Mouse (Mus musculus): ENCODE measurements around the gene Sez6. TPM values are rescaled to one million over a fixed set of nuclear protein-coding genes. Genes with fewer than 3 reads are reported as not detected.
A peak's percentile ranks its signal among the peaks of the same experiment; 100 is the strongest.

Gene Sez6
- polyA plus RNA-seq, 1 experiment, result not detected

- no peak for DNase-seq (ENCODE audit: low read depth in 1 of 2, low spot score in 2 of 2)
- Histone ChIP-seq H3K4me1 (ENCODE audit: control insufficient read depth, insufficient read depth, insufficient read length) (peaks cover 15% of the 10 kb centered on the region), H3K27ac (ENCODE audit: insufficient read depth, low read length) (peak overlapping the region; percentile 56), H3K36me3 (ENCODE audit: control insufficient read depth, insufficient read depth, low read length) (no peaks in the 10 kb centered on the region), H3K4me3 (ENCODE audit: extremely low read depth, insufficient read depth, insufficient read length) (no peak overlapping the region), H3K27me3 (ENCODE audit: control insufficient read depth, insufficient read depth, low read length) (no peaks in the 10 kb centered on the region)
- 34% methylated on average over 2 of the region's 2 CpGs for WGBS
- TF ChIP-seq POLR2A (IDR thresholded peaks at IDR 0.05; ENCODE audit: low read depth, low read length), result no peak
- no peak for TF ChIP-seq CTCF (IDR thresholded peaks at IDR 0.05; ENCODE audit: extremely low read depth, insufficient read depth, insufficient read length, insufficient replicate concordance)
Observed at GRCm38 (mm10) chr11:77890648-77891258, 39.8 kb upstream of the Sez6 start.

- no peak overlapping the region for H3K27ac ChIP-seq (ENCODE audit: insufficient read depth, low read length)
- H3K36me3 ChIP-seq (ENCODE audit: control insufficient read depth, insufficient read depth, low read length), result no peaks in the 10 kb centered on the region
- WGBS, result 68% methylated on average over 5 of the region's 5 CpGs
- no peak overlapping the region for H3K4me3 ChIP-seq (ENCODE audit: extremely low read depth, insufficient read depth, insufficient read length)
- DNase-seq (ENCODE audit: low read depth in 1 of 2, low spot score in 2 of 2), result no peak
- TF ChIP-seq CTCF (IDR thresholded peaks at IDR 0.05; ENCODE audit: extremely low read depth, insufficient read depth, insufficient read length, insufficient replicate concordance) (no peak), POLR2A (IDR thresholded peaks at IDR 0.05; ENCODE audit: low read depth, low read length) (no peak)
- peaks cover 10% of the 10 kb centered on the region for H3K4me1 ChIP-seq (ENCODE audit: control insufficient read depth, insufficient read depth, insufficient read length)
- no peaks in the 10 kb centered on the region for H3K27me3 ChIP-seq (ENCODE audit: control insufficient read depth, insufficient read depth, low read length)
Observed at GRCm38 (mm10) chr11:77892883-77893282, 37.7 kb upstream of the Sez6 start.

DNA sequence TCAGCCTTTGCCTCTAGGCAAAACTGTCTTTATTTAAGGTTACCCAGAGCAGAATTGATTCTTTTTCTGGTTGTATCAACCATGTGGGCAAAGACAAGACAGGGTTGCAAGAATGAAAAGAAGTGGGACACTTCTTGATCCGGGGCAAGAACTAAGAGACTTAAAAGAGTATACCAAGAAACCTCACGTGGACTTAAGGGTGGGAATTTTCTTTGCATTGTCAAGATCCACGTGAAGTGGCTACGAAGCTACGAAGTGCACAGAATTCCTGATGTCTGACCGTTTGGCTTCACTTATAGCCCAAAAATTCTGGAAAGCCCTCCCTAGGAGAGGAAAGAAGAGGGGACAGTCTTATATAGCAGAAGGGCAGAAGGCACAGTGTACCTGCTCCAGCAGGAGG is 37.3 kb upstream of the Sez6 start:
- no peak overlapping the region for H3K27ac ChIP-seq (ENCODE audit: insufficient read depth, low read length)
- no peak for TF ChIP-seq POLR2A (IDR thresholded peaks at IDR 0.05; ENCODE audit: low read depth, low read length)
- DNase-seq (ENCODE audit: low read depth in 1 of 2, low spot score in 2 of 2), result no peak
- no peaks in the 10 kb centered on the region for H3K36me3 ChIP-seq (ENCODE audit: control insufficient read depth, insufficient read depth, low read length)
- H3K27me3 ChIP-seq (ENCODE audit: control insufficient read depth, insufficient read depth, low read length), result no peaks in the 10 kb centered on the region
- WGBS, result 77% methylated on average over 6 of the region's 6 CpGs
- no peak overlapping the region for H3K4me3 ChIP-seq (ENCODE audit: extremely low read depth, insufficient read depth, insufficient read length)
- H3K4me1 ChIP-seq (ENCODE audit: control insufficient read depth, insufficient read depth, insufficient read length), result peaks cover 6% of the 10 kb centered on the region; the same call in 1 of the 2 replicates

- DNase-seq (ENCODE audit: low read depth in 1 of 2, low spot score in 2 of 2), result peak in 1 of 2 experiments; percentile 41
- no peak for TF ChIP-seq POLR2A (IDR thresholded peaks at IDR 0.05; ENCODE audit: low read depth, low read length)
- no peak for TF ChIP-seq CTCF (IDR thresholded peaks at IDR 0.05; ENCODE audit: extremely low read depth, insufficient read depth, insufficient read length, insufficient replicate concordance)
- H3K27ac ChIP-seq (ENCODE audit: insufficient read depth, low read length), result no peak within 1 kb of the TSS
Observed at GRCm38 (mm10) chr11:77893787-77894718, 36.5 kb upstream of the Sez6 start, which contains the start of gene Pipox. TSS of gene Pipox (minus strand) at chr11:77894096.

GRCm38 (mm10) chr11:77894967-77895366 is 35.6 kb upstream of the Sez6 start:
- H3K27me3 ChIP-seq (ENCODE audit: control insufficient read depth, insufficient read depth, low read length), result no peaks in the 10 kb centered on the region
- H3K4me1 ChIP-seq (ENCODE audit: control insufficient read depth, insufficient read depth, insufficient read length), result peaks cover 3% of the 10 kb centered on the region; the same call in 1 of the 2 replicates
- no peak overlapping the region for H3K4me3 ChIP-seq (ENCODE audit: extremely low read depth, insufficient read depth, insufficient read length)
- no peaks in the 10 kb centered on the region for H3K36me3 ChIP-seq (ENCODE audit: control insufficient read depth, insufficient read depth, low read length)
- WGBS, result 89% methylated on average over 2 of the region's 2 CpGs
- DNase-seq (ENCODE audit: low read depth in 1 of 2, low spot score in 2 of 2), result no peak
- TF ChIP-seq POLR2A (IDR thresholded peaks at IDR 0.05; ENCODE audit: low read depth, low read length) (no peak), CTCF (IDR thresholded peaks at IDR 0.05; ENCODE audit: extremely low read depth, insufficient read depth, insufficient read length, insufficient replicate concordance) (no peak)
- no peak overlapping the region for H3K27ac ChIP-seq (ENCODE audit: insufficient read depth, low read length)

More at GRCm38 (mm10) chr11:77893787-77894718, 36.5 kb upstream of the Sez6 start, which contains the start of gene Pipox:
- H3K4me1 ChIP-seq (ENCODE audit: control insufficient read depth, insufficient read depth, insufficient read length), result peaks cover 3% of the 10 kb centered on the region; the same call in 1 of the 2 replicates
- H3K36me3 ChIP-seq (ENCODE audit: control insufficient read depth, insufficient read depth, low read length), result no peaks in the 10 kb centered on the region
- no peaks in the 10 kb centered on the region for H3K27me3 ChIP-seq (ENCODE audit: control insufficient read depth, insufficient read depth, low read length)
- H3K4me3 ChIP-seq (ENCODE audit: extremely low read depth, insufficient read depth, insufficient read length), result no peak within 1 kb of the TSS
- 29% methylated on average over 11 of the region's 11 CpGs for WGBS

- no peak for TF ChIP-seq CTCF (IDR thresholded peaks at IDR 0.05; ENCODE audit: extremely low read depth, insufficient read depth, insufficient read length, insufficient replicate concordance)
- TF ChIP-seq POLR2A (IDR thresholded peaks at IDR 0.05; ENCODE audit: low read depth, low read length), result no peak
- Histone ChIP-seq H3K36me3 (ENCODE audit: control insufficient read depth, insufficient read depth, low read length) (no peaks in the 10 kb centered on the region), H3K4me1 (ENCODE audit: control insufficient read depth, insufficient read depth, insufficient read length) (no peaks in the 10 kb centered on the region), H3K27me3 (ENCODE audit: control insufficient read depth, insufficient read depth, low read length) (no peaks in the 10 kb centered on the region), H3K27ac (ENCODE audit: insufficient read depth, low read length) (no peak overlapping the region), H3K4me3 (ENCODE audit: extremely low read depth, insufficient read depth, insufficient read length) (no peak overlapping the region)
- DNase-seq (ENCODE audit: low read depth in 1 of 2, low spot score in 2 of 2), result no peak
- 87% methylated on average over 9 of the region's 9 CpGs for WGBS
Observed at GRCm38 (mm10) chr11:77896011-77896410, 34.6 kb upstream of the Sez6 start.
